Mouse (Mus musculus): ENCODE measurements around the gene Trip6. TPM values are rescaled to one million over a fixed set of nuclear protein-coding genes. Genes with fewer than 3 reads are reported as not detected.

The Trip6 gene
- total and polyA plus RNA-seq, 3 experiments = 0.86 to 3.9 (median 1.8) TPM

- peaks cover 44% of the 10 kb centered on the region for H3K79me2 ChIP-seq (replicated peaks; ENCODE audit: control insufficient read depth, extremely low read depth, insufficient read depth, poor library complexity, severe bottlenecking)
- in situ Hi-C loops (cut with MboI; ENCODE audit: low pct_ligation_motif_present, low pct_unique_long_range_greater_than_20kb, low sequenced_read_pairs) (no loop called here), dilution Hi-C loops (cut with MboI; ENCODE audit: extremely low pct_ligation_motif_present, extremely low pct_unique_long_range_greater_than_20kb, low sequenced_read_pairs) (no loop called here)
- peak overlapping the region; percentile 89 for H3K9ac ChIP-seq (ENCODE audit: insufficient read depth, low read depth)
- no peak overlapping the region for H3K27ac ChIP-seq (ENCODE audit: insufficient read depth, low read depth)
- H3K4me1 ChIP-seq (ENCODE audit: control insufficient read depth in 1 of 2, insufficient read depth in 2 of 2) = peaks cover 12 to 65% of the 10 kb centered on the region in 2 experiments
- peaks cover 6% of the 10 kb centered on the region for H3K9me3 ChIP-seq (replicated peaks; ENCODE audit: low read length)
- peak overlapping the region; percentile 82 to 88 (median 83) for H3K4me3 ChIP-seq (replicated peaks in 1 of 3; ENCODE audit: low read depth in 2 of 3, low read length in 2 of 3, poor library complexity in 1 of 3)
- TF ChIP-seq GABPA (IDR thresholded peaks at IDR 0.05; ENCODE audit: insufficient replicate concordance, low read depth, low read length) = no peak
- 0 out of 2 replicates have a peak, but pooled peaks have one; percentile 18 for TF ChIP-seq ELF1 (IDR thresholded peaks at IDR 0.05; ENCODE audit: low read depth, low read length)
- peaks cover 7 to 45% of the 10 kb centered on the region in 2 experiments for H3K36me3 ChIP-seq (replicated peaks in 1 of 2; ENCODE audit: control insufficient read depth in 1 of 2, insufficient read depth in 1 of 2, low read length in 1 of 2)
- H3K27me3 ChIP-seq (replicated peaks) = no peaks in the 10 kb centered on the region
- peak; percentile 48 for DNase-seq (ENCODE audit: extremely low read depth)
- H3K4me2 ChIP-seq (ENCODE audit: insufficient read depth, low read depth, poor library complexity, severe bottlenecking) = peak overlapping the region; percentile 45; the same call in 1 of the 2 replicates
These were observed 5.8 kb downstream of the Trip6 start for GRCm38 (mm10) chr5:137308356-137308755.

GRCm38 (mm10) chr5:137307071-137307912 lies 6.9 kb downstream of the Trip6 start, which contains the start of gene Srrt:
Srrt (minus strand) TSS chr5:137307674.
- H3K79me2 ChIP-seq (replicated peaks; ENCODE audit: control insufficient read depth, extremely low read depth, insufficient read depth, poor library complexity, severe bottlenecking) = peaks cover 54% of the 10 kb centered on the region
- H3K4me2 ChIP-seq (ENCODE audit: insufficient read depth, low read depth, poor library complexity, severe bottlenecking) = peak within 1 kb of the TSS; percentile 93
- peak within 1 kb of the TSS; percentile 89 for H3K9ac ChIP-seq (ENCODE audit: insufficient read depth, low read depth)
- peaks cover 6% of the 10 kb centered on the region for H3K9me3 ChIP-seq (replicated peaks; ENCODE audit: low read length)
- peak; percentile 96 for DNase-seq (ENCODE audit: extremely low read depth)
- in situ Hi-C loops (cut with MboI; ENCODE audit: low pct_ligation_motif_present, low pct_unique_long_range_greater_than_20kb, low sequenced_read_pairs) = no loop called here
- peak within 1 kb of the TSS; percentile 82 to 88 (median 83) for H3K4me3 ChIP-seq (replicated peaks in 1 of 3; ENCODE audit: low read depth in 2 of 3, low read length in 2 of 3, poor library complexity in 1 of 3)
- H3K27me3 ChIP-seq (replicated peaks) = no peaks in the 10 kb centered on the region
- H3K4me1 ChIP-seq (ENCODE audit: control insufficient read depth in 1 of 2, insufficient read depth in 2 of 2) = peaks cover 12 to 64% of the 10 kb centered on the region in 2 experiments
- H3K36me3 ChIP-seq (replicated peaks in 1 of 2; ENCODE audit: control insufficient read depth in 1 of 2, insufficient read depth in 1 of 2, low read length in 1 of 2) = peaks cover 17 to 55% of the 10 kb centered on the region in 2 experiments
- dilution Hi-C loops (cut with MboI; ENCODE audit: extremely low pct_ligation_motif_present, extremely low pct_unique_long_range_greater_than_20kb, low sequenced_read_pairs) = no loop called here
- peak within 1 kb of the TSS; percentile 89 for H3K27ac ChIP-seq (ENCODE audit: insufficient read depth, low read depth)
- TF ChIP-seq MXI1 (IDR thresholded peaks at IDR 0.05; ENCODE audit: low read depth, low read length) (peak; percentile 70; the same call in 1 of the 2 replicates), MAX (IDR thresholded peaks at IDR 0.05; ENCODE audit: low read length) (peak; percentile 77), MEF2A (IDR thresholded peaks at IDR 0.05; ENCODE audit: borderline replicate concordance, low read depth, low read length) (no peak; the same call in 1 of the 2 replicates), KAT2A (IDR thresholded peaks at IDR 0.05; ENCODE audit: insufficient replicate concordance, low read length) (peak; percentile 69; the same call in 1 of the 2 replicates), ZC3H11A (IDR thresholded peaks at IDR 0.05; ENCODE audit: low read depth, low read length) (no peak), IRF4 (IDR thresholded peaks at IDR 0.05; ENCODE audit: low read depth, low read length) (no peak), MAFK (IDR thresholded peaks at IDR 0.05; ENCODE audit: insufficient replicate concordance, low read length) (no peak), ZMIZ1 (IDR thresholded peaks at IDR 0.05; ENCODE audit: low read depth, low read length) (no peak; the same call in 1 of the 2 replicates), NRF1 (IDR thresholded peaks at IDR 0.05; ENCODE audit: low read depth, low read length) (no peak), SIN3A (IDR thresholded peaks at IDR 0.05; ENCODE audit: low read length) (peak; percentile 45; the same call in 1 of the 2 replicates), ELF1 (IDR thresholded peaks at IDR 0.05; ENCODE audit: low read depth, low read length) (peak; percentile 88), USF2 (conservative IDR thresholded peaks at IDR 0.05; ENCODE audit: low read depth, low read length) (no peak), MAZ (IDR thresholded peaks at IDR 0.05; ENCODE audit: low read depth, low read length) (peak; percentile 76), TCF12 (IDR thresholded peaks at IDR 0.05; ENCODE audit: low read depth, low read length) (peak; percentile 70), ZNF384 (IDR thresholded peaks at IDR 0.05; ENCODE audit: low read depth, low read length) (no peak), ZKSCAN1 (IDR thresholded peaks at IDR 0.05; ENCODE audit: borderline replicate concordance, low read depth, low read length) (no peak), PAX5 (IDR thresholded peaks at IDR 0.05; ENCODE audit: low read length) (no peak), POLR2AphosphoS2 (IDR thresholded peaks at IDR 0.05; ENCODE audit: low read depth, low read length) (peak; percentile 83), CHD2 (IDR thresholded peaks at IDR 0.05; ENCODE audit: low read length) (peak; percentile 98), CTCF (conservative IDR thresholded peaks at IDR 0.05 in 1 of 2, IDR thresholded peaks at IDR 0.05 in 1 of 2; ENCODE audit: low read depth in 2 of 2, low read length in 2 of 2) (no peak), ETS1 (conservative IDR thresholded peaks at IDR 0.05; ENCODE audit: low read depth, low read length) (no peak; the same call in 1 of the 2 replicates), SMC3 (IDR thresholded peaks at IDR 0.05; ENCODE audit: low read depth, low read length) (no peak), UBTF (IDR thresholded peaks at IDR 0.05; ENCODE audit: low read depth, low read length) (no peak), HCFC1 (IDR thresholded peaks at IDR 0.05; ENCODE audit: low read depth, low read length) (peak; percentile 84), JUND (conservative IDR thresholded peaks at IDR 0.05; ENCODE audit: low read depth, low read length) (no peak), RCOR1 (conservative IDR thresholded peaks at IDR 0.05; ENCODE audit: low read depth, low read length) (no peak), E2F4 (IDR thresholded peaks at IDR 0.05; ENCODE audit: insufficient replicate concordance, low read depth, low read length) (0 out of 2 replicates have a peak, but pooled peaks have one; percentile 5), TBP (conservative IDR thresholded peaks at IDR 0.05; ENCODE audit: low read depth, low read length) (peak; percentile 86), EP300 (IDR thresholded peaks at IDR 0.05; ENCODE audit: low read length) (no peak), GABPA (IDR thresholded peaks at IDR 0.05; ENCODE audit: insufficient replicate concordance, low read depth, low read length) (no peak)
